Mouse (Mus musculus) lung, embryonic 15.5 days (tissue): ENCODE results near the gene Ckm. TPM values are rescaled to one million over a fixed set of nuclear protein-coding genes. Genes with fewer than 3 reads are reported as not detected.

Experiments
- ATAC-seq: fragments of 200-750 bp; cut with Nextera tagmentation; 2 replicates; pipeline ENCODE4 v1.8.0; 2017; ENCODE audit warnings: moderate number of reproducible peaks, borderline replicate concordance; ENCODE audit not compliant: low FRiP score, low TSS enrichment; ENCODE audit errors: extremely low read depth
- H3K27ac ChIP-seq: fragments of 300-500 bp; sonication (generic); 2 replicates; pipeline ENCODE4 v1.5.1; 2015; ENCODE audit warnings: moderate library complexity, mild to moderate bottlenecking, inconsistent platforms
- H3K27me3 ChIP-seq: fragments of 300-500 bp; sonication (generic); 2 replicates; pipeline ENCODE4 v1.6.1; 2015; ENCODE audit warnings: inconsistent platforms
- H3K36me3 ChIP-seq: fragments of 300-500 bp; sonication (generic); 2 replicates; pipeline ENCODE4 v1.6.1; 2015; ENCODE audit warnings: inconsistent platforms
- H3K4me1 ChIP-seq: fragments of 300-500 bp; sonication (generic); 2 replicates; pipeline ENCODE4 v1.6.1; 2015; ENCODE audit warnings: inconsistent platforms
- H3K4me2 ChIP-seq: fragments of 300-500 bp; sonication (generic); 2 replicates; pipeline ENCODE4 v1.6.1; 2015; ENCODE audit warnings: inconsistent platforms, mild to moderate bottlenecking, moderate library complexity
- H3K4me3 ChIP-seq: fragments of 300-500 bp; sonication (generic); 2 replicates; pipeline ENCODE4 v1.5.1; 2015; ENCODE audit warnings: mild to moderate bottlenecking, inconsistent platforms
- H3K9ac ChIP-seq: fragments of 300-500 bp; sonication (generic); 2 replicates; pipeline ENCODE4 v1.6.1; 2015; ENCODE audit warnings: inconsistent platforms
- H3K9me3 ChIP-seq: fragments of 300-500 bp; sonication (generic); 2 replicates; pipeline ENCODE4 v1.6.1; 2016; ENCODE audit warnings: inconsistent platforms
- WGBS: fragments of 180-500 bp; shearing (Covaris S2); methylation state at CpG from one replicate; pipeline ENCODE4 v1.1.7; 2015; 5-methylcytosine and 5-hydroxymethylcytosine counted together
- polyA plus RNA-seq: library from polyadenylated mRNA; unstranded; fragments of >200 nt; fragmentation: Nextera tagmentation; extraction: Ambion mirVana; gene quantifications from 2 replicates; pipeline ENCODE4 v1.2.1, GENCODE M21; 2015

The Ckm gene
- polyA plus RNA-seq, 1 experiment from 2014 or later, result 53.0 TPM

DNA sequence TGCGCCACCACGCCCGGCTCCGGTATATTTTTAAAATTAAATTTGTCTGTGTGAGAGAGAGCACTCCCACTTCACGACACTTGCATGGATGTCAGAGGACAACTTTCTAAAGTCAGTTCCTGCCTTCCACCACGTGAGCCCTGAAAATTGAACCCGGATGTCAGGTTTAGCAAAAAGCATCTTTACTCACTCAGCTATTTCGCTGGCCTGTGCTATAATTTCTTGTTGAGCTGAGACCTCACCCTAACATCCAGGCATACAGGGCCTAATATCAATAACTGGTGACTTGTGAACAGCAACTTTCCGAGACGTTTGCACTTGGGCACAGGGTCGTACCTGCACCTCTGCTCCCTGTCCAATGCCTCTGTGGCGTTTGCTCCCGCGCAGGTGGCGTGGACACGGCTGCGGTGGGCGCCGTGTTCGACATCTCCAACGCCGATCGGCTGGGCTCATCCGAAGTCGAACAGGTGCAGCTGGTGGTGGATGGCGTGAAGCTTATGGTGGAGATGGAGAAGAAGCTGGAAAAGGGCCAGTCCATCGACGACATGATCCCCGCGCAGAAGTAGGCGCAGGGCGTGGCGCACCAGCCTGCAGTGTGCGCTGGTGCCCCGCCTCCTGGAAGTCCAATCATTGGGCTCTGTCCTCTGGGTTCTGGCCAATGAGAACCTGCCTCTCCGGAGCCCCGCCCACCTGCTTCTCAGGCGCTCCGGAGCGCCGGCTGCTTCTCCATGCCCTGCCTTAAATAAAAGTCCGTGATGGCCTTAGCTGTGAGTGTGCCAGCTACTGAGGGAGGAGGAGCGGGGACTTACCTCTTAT, 16.5 kb downstream of the Ckm start:
- WGBS, result 11% methylated on average over 42 of the region's 43 CpGs
- H3K4me2 ChIP-seq, result peak overlapping the region; percentile 77
- peak; percentile 90 for ATAC-seq
- H3K27ac ChIP-seq, result no peak overlapping the region
- peaks cover 10% of the 10 kb centered on the region for H3K36me3 ChIP-seq
- H3K4me1 ChIP-seq, result peaks cover 19% of the 10 kb centered on the region
- H3K9me3 ChIP-seq, result no peaks in the 10 kb centered on the region
- peaks cover 25% of the 10 kb centered on the region for H3K27me3 ChIP-seq
- peak overlapping the region; percentile 36 for H3K4me3 ChIP-seq
- H3K9ac ChIP-seq, result no peak overlapping the region

DNA sequence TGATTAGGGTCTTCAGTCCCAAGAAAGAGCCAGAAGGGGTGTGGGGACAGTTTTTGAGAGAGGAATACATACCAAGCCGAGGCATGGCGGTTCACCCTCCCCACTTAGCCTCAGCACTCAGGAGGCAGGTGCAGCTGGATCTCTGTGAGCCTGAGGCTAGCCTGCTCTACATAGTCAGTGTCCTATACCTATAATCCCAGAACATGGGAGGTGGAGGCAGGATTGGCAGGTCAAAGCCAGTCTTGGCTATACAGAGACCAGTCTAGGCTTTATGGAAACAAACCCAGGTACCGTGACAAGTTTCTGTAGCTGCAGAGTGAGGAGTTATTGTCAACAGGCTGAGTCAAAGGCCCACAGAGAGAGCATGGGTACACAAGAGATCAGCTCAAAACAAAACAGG, 18.5 kb downstream of the Ckm start:
- peaks cover 15% of the 10 kb centered on the region for H3K4me1 ChIP-seq
- peaks cover 31% of the 10 kb centered on the region for H3K36me3 ChIP-seq
- WGBS, result 88% methylated on average over 3 of the region's 3 CpGs
- no peak overlapping the region for H3K4me3 ChIP-seq
- no peak overlapping the region for H3K9ac ChIP-seq
- no peak overlapping the region for H3K27ac ChIP-seq
- H3K4me2 ChIP-seq, result no peak overlapping the region
- peaks cover 25% of the 10 kb centered on the region for H3K27me3 ChIP-seq
- no peaks in the 10 kb centered on the region for H3K9me3 ChIP-seq
- no peak for ATAC-seq

DNA sequence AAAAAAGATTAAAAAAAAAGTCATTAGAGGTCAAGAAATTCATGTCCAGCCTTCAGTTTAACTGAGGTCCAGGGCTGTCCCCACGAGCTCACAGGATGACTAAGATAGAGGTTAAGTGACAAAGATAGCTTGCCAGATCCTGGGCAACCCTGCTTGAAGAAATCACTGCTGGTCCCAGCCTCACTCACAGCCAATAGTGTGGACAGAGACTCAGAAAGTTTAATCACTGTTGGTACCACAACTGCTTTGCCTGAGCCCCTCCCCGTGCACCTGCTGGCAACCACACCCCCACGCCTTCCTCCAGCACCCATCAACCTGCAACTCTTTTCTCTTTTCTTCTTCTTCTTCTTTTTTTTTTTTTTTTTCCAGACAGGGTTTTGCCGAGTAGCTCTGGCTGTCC, 19.5 kb downstream of the Ckm start:
- ATAC-seq, result no peak
- Histone ChIP-seq H3K9me3 (no peaks in the 10 kb centered on the region), H3K27ac (no peak overlapping the region), H3K27me3 (peaks cover 24% of the 10 kb centered on the region), H3K36me3 (peaks cover 40% of the 10 kb centered on the region), H3K4me3 (no peak overlapping the region), H3K4me1 (peaks cover 15% of the 10 kb centered on the region), H3K9ac (no peak overlapping the region), H3K4me2 (no peak overlapping the region)
- WGBS, result 63% methylated on average over 4 of the region's 4 CpGs

DNA sequence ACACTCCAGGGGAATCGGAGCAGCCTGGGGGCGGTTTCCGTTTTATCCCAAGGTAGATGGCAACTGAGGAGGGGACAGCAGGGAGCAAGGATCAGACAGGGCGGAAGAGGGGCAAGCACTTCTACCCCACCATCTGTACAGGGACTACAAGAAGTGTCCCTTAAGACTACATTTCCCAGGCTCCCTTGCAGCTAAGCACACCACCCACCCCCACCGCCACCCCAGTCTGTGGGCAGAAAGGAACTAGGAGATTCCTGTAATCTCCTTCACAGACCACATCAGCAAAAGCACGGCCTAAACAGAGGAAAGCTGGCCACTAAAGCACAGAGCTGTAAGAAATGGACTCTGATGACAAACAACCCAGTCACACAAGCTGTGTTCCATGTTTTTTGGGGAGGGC, 21.8 kb downstream of the Ckm start:
- ATAC-seq, result no peak
- WGBS, result 74% methylated on average over 6 of the region's 6 CpGs

DNA sequence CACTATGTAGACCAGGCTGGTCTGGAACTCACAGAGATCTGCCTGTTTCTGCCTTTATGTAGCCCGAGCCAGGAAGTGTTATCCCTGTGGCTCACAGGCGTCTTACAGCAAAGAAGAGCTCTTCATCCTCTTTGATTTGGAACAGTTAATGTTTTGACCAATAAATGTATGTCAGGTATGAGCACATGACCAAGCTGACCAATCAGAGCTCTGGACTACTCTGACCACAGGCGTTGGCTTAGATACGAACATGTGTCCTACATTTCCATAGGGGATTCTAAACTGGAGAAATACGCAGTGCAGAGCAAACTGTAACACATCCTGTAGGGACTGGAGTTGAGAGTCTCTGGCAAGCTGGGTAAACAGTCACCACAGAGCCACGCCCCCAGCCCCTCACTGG, 22.3 kb downstream of the Ckm start:
- no peaks in the 10 kb centered on the region for H3K9me3 ChIP-seq
- H3K27me3 ChIP-seq, result no peaks in the 10 kb centered on the region
- no peaks in the 10 kb centered on the region for H3K4me1 ChIP-seq
- no peak overlapping the region for H3K4me3 ChIP-seq
- peaks cover 67% of the 10 kb centered on the region for H3K36me3 ChIP-seq
- 91% methylated on average over 6 of the region's 6 CpGs for WGBS
- H3K27ac ChIP-seq, result no peak overlapping the region
- no peak overlapping the region for H3K9ac ChIP-seq
- H3K4me2 ChIP-seq, result no peak overlapping the region
- no peak for ATAC-seq

More for the DNA sequence above, 21.8 kb downstream of the Ckm start:
- Histone ChIP-seq H3K36me3 (peaks cover 62% of the 10 kb centered on the region), H3K4me3 (no peak overlapping the region), H3K27ac (no peak overlapping the region), H3K27me3 (peaks cover 3% of the 10 kb centered on the region; the same call in 1 of the 2 replicates), H3K4me2 (no peak overlapping the region), H3K9me3 (no peaks in the 10 kb centered on the region), H3K4me1 (peaks cover 3% of the 10 kb centered on the region; the same call in 1 of the 2 replicates), H3K9ac (no peak overlapping the region)

DNA sequence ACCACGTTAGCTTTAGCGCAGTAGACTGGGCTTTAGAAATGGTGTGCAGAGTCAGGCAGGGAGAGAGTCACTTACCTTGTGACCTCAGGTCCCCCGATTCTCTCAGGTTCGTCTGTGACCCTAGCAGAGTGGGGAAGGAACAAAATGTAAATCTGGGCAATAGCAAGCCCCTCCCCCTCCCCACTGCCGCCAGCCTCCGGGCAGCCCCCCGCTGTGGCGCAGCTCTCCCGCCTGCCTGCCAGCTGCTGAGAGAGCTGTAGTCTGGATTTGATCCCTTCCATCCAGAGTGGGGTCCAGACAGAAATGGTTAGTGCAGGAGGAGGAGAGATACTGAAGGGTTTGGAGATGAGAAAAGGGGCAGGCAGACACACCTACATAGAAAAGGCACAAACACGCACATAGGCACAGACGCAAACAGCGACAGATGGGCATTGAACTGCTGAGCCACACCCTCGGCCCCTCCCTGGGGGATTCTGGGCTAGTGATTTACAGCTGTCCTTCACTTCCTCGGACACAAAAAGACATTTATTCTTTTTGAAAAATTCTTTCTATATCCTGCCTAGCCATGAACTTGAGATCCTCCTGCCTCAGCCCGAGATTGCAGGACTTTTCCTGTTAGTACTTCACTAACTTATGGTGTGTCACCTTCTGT, 23.5 kb downstream of the Ckm start:
- H3K9ac ChIP-seq, result no peak overlapping the region
- H3K4me3 ChIP-seq, result no peak overlapping the region
- H3K4me1 ChIP-seq, result no peaks in the 10 kb centered on the region
- WGBS, result 78% methylated on average over 15 of the region's 15 CpGs
- H3K27me3 ChIP-seq, result no peaks in the 10 kb centered on the region
- no peak overlapping the region for H3K27ac ChIP-seq
- ATAC-seq, result no peak
- H3K36me3 ChIP-seq, result peaks cover 79% of the 10 kb centered on the region
- no peak overlapping the region for H3K4me2 ChIP-seq
- H3K9me3 ChIP-seq, result no peaks in the 10 kb centered on the region

DNA sequence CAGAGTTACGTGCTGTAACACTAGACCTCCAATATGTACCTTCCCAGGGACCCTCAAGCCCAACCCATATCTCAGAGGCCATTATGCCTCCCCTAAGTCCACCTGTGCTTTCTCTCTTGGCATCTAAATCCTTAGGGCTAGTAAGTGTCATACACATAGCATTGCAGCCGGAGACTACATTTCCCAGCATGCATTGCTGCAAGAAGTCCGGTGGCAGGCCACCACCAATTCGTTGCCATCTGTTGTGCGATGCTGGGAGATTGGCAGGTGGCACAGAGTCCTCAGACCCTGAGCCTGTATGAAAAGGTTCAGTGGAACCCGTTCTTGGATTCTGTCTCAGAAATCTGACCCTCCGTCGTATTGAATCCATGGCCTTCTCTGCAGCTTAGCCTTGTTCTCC, 25.1 kb downstream of the Ckm start:
- Histone ChIP-seq H3K4me2 (no peak overlapping the region), H3K9ac (no peak overlapping the region), H3K4me3 (no peak overlapping the region), H3K27me3 (no peaks in the 10 kb centered on the region), H3K36me3 (peaks cover 95% of the 10 kb centered on the region), H3K4me1 (no peaks in the 10 kb centered on the region), H3K9me3 (no peaks in the 10 kb centered on the region), H3K27ac (no peak overlapping the region)
- 72% methylated on average over 8 of the region's 8 CpGs for WGBS
- ATAC-seq, result no peak

DNA sequence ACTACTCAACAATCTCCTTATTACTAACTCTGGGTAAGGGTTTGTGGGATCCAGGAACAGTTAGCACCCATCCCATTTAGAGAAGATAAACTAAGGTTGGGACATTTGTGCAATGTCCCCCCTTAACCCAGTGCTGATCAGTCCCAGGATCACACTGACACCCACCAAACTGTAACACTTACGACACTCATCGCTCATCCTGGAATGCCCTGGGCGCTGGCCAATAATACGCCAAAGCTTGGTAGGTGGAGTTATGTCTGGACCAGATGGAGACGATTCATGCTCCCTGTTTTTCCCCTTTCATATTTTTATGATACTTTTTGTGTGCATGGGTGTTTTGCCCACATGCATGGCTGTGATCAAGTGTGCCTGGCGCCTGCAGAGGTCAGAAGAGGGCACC, 25.8 kb downstream of the Ckm start:
- no peak for ATAC-seq
- Histone ChIP-seq H3K9ac (no peak overlapping the region), H3K4me2 (no peak overlapping the region), H3K27me3 (no peaks in the 10 kb centered on the region), H3K4me1 (no peaks in the 10 kb centered on the region), H3K36me3 (peaks cover 98% of the 10 kb centered on the region), H3K27ac (no peak overlapping the region), H3K9me3 (no peaks in the 10 kb centered on the region), H3K4me3 (no peak overlapping the region)
- 70% methylated on average over 6 of the region's 6 CpGs for WGBS

DNA sequence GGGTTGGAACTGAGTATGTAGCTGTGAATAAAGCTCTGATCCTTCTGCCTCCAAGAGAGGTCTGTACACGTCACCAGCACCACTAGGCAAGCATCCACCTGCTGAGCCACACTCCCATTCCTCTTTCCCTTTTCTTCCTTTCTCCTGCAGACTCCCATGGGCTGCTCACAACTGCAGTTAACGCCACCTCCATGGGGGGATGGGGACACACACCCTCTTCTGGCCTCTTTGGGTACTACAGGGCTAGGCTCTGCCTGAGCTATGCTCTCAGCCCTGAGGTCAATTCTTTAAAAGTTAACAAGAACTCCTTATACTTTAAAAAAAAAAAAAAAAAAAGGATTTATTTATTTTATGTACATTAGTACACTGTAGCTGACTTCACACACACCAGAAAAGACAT, 27.9 kb downstream of the Ckm start:
- Histone ChIP-seq H3K27me3 (no peaks in the 10 kb centered on the region), H3K4me3 (no peak overlapping the region), H3K36me3 (peaks cover 97% of the 10 kb centered on the region), H3K9ac (no peak overlapping the region), H3K27ac (no peak overlapping the region), H3K9me3 (no peaks in the 10 kb centered on the region), H3K4me2 (no peak overlapping the region), H3K4me1 (no peaks in the 10 kb centered on the region)
- WGBS, result 96% methylated on average over 2 of the region's 2 CpGs
- ATAC-seq, result no peak

DNA sequence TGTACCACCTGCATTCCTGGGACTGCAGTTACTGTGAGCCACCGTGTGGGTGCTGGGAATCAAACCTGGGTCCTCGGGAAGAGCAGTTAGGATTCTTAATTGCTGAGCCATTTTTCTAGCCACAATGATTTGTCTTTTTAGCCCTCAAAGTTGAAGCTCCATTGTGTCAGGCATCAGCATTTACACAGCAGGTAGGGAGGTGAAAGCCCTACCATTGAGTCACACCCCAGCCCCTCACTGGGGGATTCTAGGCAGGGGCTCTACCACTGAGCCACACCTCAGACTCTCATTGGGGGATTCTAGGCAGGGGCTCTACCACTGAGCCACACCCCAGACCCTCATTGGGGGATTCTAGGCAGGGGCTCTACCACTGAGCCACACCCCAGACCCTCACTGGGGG, 31.7 kb downstream of the Ckm start:
- no peak overlapping the region for H3K27ac ChIP-seq
- 86% methylated on average over 2 of the region's 2 CpGs for WGBS
- peaks cover 85% of the 10 kb centered on the region for H3K36me3 ChIP-seq

DNA sequence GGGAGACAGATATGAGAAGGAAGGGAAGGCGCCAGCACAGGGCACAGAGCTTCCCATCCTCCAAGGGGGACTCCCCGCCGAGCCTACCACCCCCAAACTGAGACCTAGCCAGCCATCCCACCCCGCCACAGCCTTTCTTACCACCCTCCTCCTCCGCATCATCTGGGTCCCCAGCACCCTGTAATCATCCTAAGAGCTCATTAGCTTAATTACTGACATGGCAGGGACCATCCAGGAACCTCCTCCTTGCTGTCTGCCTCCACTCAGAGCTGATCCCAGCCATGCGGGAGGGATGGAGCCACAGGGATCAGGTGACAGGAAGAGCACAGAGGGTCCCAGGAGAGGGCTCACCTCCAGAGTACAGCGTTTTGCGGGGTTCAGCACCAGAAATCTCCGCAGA, 32.5 kb downstream of the Ckm start:
- Histone ChIP-seq H3K4me1 (no peaks in the 10 kb centered on the region), H3K36me3 (peaks cover 85% of the 10 kb centered on the region), H3K27me3 (no peaks in the 10 kb centered on the region), H3K4me2 (no peak overlapping the region), H3K9me3 (no peaks in the 10 kb centered on the region), H3K4me3 (no peak overlapping the region), H3K9ac (no peak overlapping the region), H3K27ac (no peak overlapping the region)
- ATAC-seq, result no peak
- WGBS, result 87% methylated on average over 9 of the region's 9 CpGs

More for the DNA sequence above, 31.7 kb downstream of the Ckm start:
- Histone ChIP-seq H3K9ac (no peak overlapping the region), H3K9me3 (no peaks in the 10 kb centered on the region), H3K4me1 (no peaks in the 10 kb centered on the region), H3K4me2 (no peak overlapping the region), H3K27me3 (no peaks in the 10 kb centered on the region), H3K4me3 (no peak overlapping the region)
- no peak for ATAC-seq

DNA sequence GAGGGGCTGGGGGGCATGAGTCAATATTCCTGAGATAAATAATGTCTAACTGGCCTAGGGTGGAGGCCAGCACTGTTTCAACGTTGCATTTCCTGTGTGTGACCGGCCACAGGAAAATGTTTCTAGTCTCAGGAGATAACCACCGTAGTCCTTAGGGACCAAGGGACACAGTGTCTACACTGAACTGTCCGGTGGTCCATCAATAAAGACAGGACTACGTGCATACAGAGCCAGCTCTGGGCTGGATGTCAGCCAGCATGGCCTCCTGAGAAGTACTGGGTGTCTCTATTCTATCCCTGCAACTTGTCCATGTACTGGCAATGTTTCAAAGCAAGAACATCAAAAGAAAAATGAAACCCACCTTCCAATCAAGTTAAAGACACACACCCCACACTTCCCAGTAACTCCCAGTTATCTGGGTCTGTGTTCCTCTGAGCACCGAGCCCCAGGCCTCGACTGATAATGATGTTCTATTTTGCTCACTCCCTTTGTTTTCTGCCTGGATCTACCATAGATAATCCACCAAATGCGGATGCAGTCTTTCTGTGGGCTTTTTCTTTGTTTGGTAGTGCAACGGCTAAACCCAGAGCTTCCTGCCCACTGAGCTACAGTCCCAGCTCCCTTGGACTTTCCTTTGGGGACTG, 37.0 kb downstream of the Ckm start:
- H3K9ac ChIP-seq, result no peak overlapping the region
- no peak overlapping the region for H3K27ac ChIP-seq
- no peak for ATAC-seq
- no peaks in the 10 kb centered on the region for H3K27me3 ChIP-seq
- no peaks in the 10 kb centered on the region for H3K4me1 ChIP-seq
- H3K4me2 ChIP-seq, result no peak overlapping the region
- H3K9me3 ChIP-seq, result no peaks in the 10 kb centered on the region
- H3K36me3 ChIP-seq, result peaks cover 76% of the 10 kb centered on the region
- H3K4me3 ChIP-seq, result no peak overlapping the region
- WGBS, result 64% methylated on average over 9 of the region's 9 CpGs
